In the genomic region with DNA sequence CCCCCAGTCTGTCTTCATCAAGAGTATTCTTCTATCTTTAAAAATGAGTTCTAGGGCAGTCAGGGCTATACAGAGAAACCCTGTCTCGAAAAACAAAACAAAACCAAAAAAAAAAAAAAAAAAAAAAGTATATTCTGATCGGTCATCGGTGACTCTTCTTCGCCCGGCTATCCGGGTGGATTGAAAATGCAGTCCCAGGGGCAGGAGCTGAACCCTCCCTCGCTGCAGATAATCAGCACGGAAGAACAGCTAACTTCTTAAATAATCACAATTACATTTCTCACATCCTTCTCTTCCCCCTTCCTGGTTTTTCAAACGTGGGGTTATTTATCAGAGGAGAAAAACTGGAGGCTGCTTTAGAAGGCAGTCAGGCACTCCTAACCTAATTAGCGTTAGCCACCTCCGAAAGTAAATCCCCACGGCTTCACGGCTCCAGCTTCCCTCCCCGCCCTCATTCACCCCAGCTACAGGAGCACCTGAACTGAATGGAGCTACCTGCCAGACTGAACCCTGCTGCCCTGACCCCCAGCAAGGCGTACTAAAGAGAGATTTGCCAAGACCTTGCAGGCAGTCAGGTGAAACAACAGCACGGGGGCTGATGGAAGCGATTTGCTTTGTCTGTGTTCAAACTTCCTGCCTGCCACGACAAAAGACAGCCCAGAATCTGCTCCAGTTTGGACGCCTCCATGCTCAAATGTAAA, we compare ENCODE assay signal across 8 mouse cellular contexts.
A peak's percentile ranks its signal among the peaks of the same experiment; 100 is the strongest.
DNase-seq lines count a peak whose midpoint lies in the region; ATAC-seq and TF ChIP-seq lines count a peak whose summit lies in the region.

No protein-coding gene starts in this region.

- no peak for ATAC-seq in intestine, postnatal 0 days
- no peak for ATAC-seq in erythroblast, adult 5-6 weeks (replicated peaks; ENCODE audit: low FRiP score, poor library complexity, severe bottlenecking)

- TF ChIP-seq POLR2A in thymus, adult 2 months (IDR thresholded peaks at IDR 0.05; ENCODE audit: control insufficient read depth, extremely low read depth, insufficient read depth, low read length, poor library complexity), result no peak

- peaks cover 13% of the 10 kb centered on the region for H3K4me1 ChIP-seq in embryonic facial prominence, embryonic 10.5 days
- H3K4me1 ChIP-seq in intestine, postnatal 0 days (replicated peaks; ENCODE audit: control insufficient read depth, insufficient read depth, low read length), result no peaks in the 10 kb centered on the region
- H3K4me1 ChIP-seq in midbrain, embryonic 10.5 days, result peaks cover 37% of the 10 kb centered on the region
- H3K4me1 ChIP-seq in thymus, adult 2 months (replicated peaks; ENCODE audit: control insufficient read depth, insufficient read depth, low read length), result no peaks in the 10 kb centered on the region

- peak overlapping the region; percentile 54 for H3K4me3 ChIP-seq in embryonic facial prominence, embryonic 10.5 days
- H3K4me3 ChIP-seq in intestine, postnatal 0 days (ENCODE audit: low read depth, low read length), result peak overlapping the region; percentile 29
- H3K4me3 ChIP-seq in midbrain, embryonic 10.5 days, result peak overlapping the region; percentile 52
- H3K4me3 ChIP-seq in thymus, adult 2 months (ENCODE audit: control insufficient read depth, insufficient read depth, low read length), result no peak overlapping the region

- H3K36me3 ChIP-seq in embryonic facial prominence, embryonic 10.5 days (replicated peaks), result no peaks in the 10 kb centered on the region
- no peaks in the 10 kb centered on the region for H3K36me3 ChIP-seq in intestine, postnatal 0 days (ENCODE audit: control insufficient read depth, insufficient read depth)
- no peaks in the 10 kb centered on the region for H3K36me3 ChIP-seq in midbrain, embryonic 10.5 days
- H3K36me3 ChIP-seq in thymus, adult 2 months (ENCODE audit: control insufficient read depth, insufficient read depth, low read length), result no peaks in the 10 kb centered on the region

- DNase-seq in kidney, adult 18-20 months, result peak; percentile 2
- DNase-seq in kidney, adult 11 months, result no peak
- DNase-seq in embryonic facial prominence, embryonic 10.5 days (ENCODE audit: low spot score), result peak; percentile 47
- peak; percentile 34 for DNase-seq in midbrain, embryonic 10.5 days (ENCODE audit: low spot score)
- no peak for DNase-seq in thymus, adult 2 months
- no peak for DNase-seq in testis, postnatal 10 days (ENCODE audit: low spot score)

- H3K9ac ChIP-seq in intestine, postnatal 0 days (ENCODE audit: low read depth, low read length), result no peak overlapping the region

- 2% methylated on average over 19 of the region's 19 CpGs for WGBS in embryonic facial prominence, embryonic 10.5 days
- 1% methylated on average over 19 of the region's 19 CpGs for WGBS in intestine, postnatal 0 days
- 2% methylated on average over 19 of the region's 19 CpGs for WGBS in midbrain, embryonic 10.5 days
- 20% methylated on average over 19 of the region's 19 CpGs for WGBS in thymus, adult 2 months

- peak overlapping the region; percentile 58 for H3K4me2 ChIP-seq in intestine, postnatal 0 days (replicated peaks; ENCODE audit: low read depth)

- H3K27ac ChIP-seq in embryonic facial prominence, embryonic 10.5 days (replicated peaks), result peak overlapping the region; percentile 71
- no peak overlapping the region for H3K27ac ChIP-seq in intestine, postnatal 0 days (ENCODE audit: low read depth, low read length)
- H3K27ac ChIP-seq in midbrain, embryonic 10.5 days (replicated peaks), result peak overlapping the region; percentile 75
- H3K27ac ChIP-seq in thymus, adult 2 months (ENCODE audit: control insufficient read depth, insufficient read depth, low read length), result no peak overlapping the region

- peaks cover 10% of the 10 kb centered on the region; the same call in 1 of the 2 replicates for H3K27me3 ChIP-seq in embryonic facial prominence, embryonic 10.5 days (replicated peaks; ENCODE audit: low read depth, poor library complexity, severe bottlenecking)
- no peaks in the 10 kb centered on the region for H3K27me3 ChIP-seq in intestine, postnatal 0 days (replicated peaks; ENCODE audit: control insufficient read depth, insufficient read depth, low read length)
- H3K27me3 ChIP-seq in midbrain, embryonic 10.5 days (ENCODE audit: low read depth, poor library complexity, severe bottlenecking), result peaks cover 10% of the 10 kb centered on the region
- H3K27me3 ChIP-seq in thymus, adult 2 months (ENCODE audit: control insufficient read depth, insufficient read depth, low read length), result no peaks in the 10 kb centered on the region

- H3K9me3 ChIP-seq in embryonic facial prominence, embryonic 10.5 days, result no peaks in the 10 kb centered on the region
- H3K9me3 ChIP-seq in intestine, postnatal 0 days (ENCODE audit: control insufficient read depth), result no peaks in the 10 kb centered on the region
- H3K9me3 ChIP-seq in midbrain, embryonic 10.5 days (replicated peaks), result no peaks in the 10 kb centered on the region

- TF ChIP-seq CTCF in intestine, postnatal 0 days (IDR thresholded peaks at IDR 0.05; ENCODE audit: low read depth), result no peak
- no peak for TF ChIP-seq CTCF in thymus, adult 2 months (IDR thresholded peaks at IDR 0.05; ENCODE audit: borderline replicate concordance, control insufficient read depth, extremely low read depth, insufficient read depth, low read length, poor library complexity)

Comparison
In these comparisons a context has a peak if more than half of its experiments do, and no peak if none do; other contexts are left out.
1. DNase-seq: peak in kidney, adult 18-20 months (single experiment), embryonic facial prominence, embryonic 10.5 days (single experiment) and midbrain, embryonic 10.5 days (single experiment); none in kidney, adult 11 months (single experiment), thymus, adult 2 months (single experiment) and testis, postnatal 10 days (single experiment).
2. H3K27ac ChIP-seq: peak in embryonic facial prominence, embryonic 10.5 days (single experiment) and midbrain, embryonic 10.5 days (single experiment); none in intestine, postnatal 0 days (single experiment) and thymus, adult 2 months (single experiment).